Mouse (Mus musculus): ENCODE measurements around the gene Nt5c.
A peak's percentile ranks its signal among the peaks of the same experiment; 100 is the strongest.
"Not testable (repeated sequence)": the region's sequence is repeated elsewhere in the genome, so short reads cannot be mapped to it uniquely, and the experiment has no call there.

Nt5c gene

DNA sequence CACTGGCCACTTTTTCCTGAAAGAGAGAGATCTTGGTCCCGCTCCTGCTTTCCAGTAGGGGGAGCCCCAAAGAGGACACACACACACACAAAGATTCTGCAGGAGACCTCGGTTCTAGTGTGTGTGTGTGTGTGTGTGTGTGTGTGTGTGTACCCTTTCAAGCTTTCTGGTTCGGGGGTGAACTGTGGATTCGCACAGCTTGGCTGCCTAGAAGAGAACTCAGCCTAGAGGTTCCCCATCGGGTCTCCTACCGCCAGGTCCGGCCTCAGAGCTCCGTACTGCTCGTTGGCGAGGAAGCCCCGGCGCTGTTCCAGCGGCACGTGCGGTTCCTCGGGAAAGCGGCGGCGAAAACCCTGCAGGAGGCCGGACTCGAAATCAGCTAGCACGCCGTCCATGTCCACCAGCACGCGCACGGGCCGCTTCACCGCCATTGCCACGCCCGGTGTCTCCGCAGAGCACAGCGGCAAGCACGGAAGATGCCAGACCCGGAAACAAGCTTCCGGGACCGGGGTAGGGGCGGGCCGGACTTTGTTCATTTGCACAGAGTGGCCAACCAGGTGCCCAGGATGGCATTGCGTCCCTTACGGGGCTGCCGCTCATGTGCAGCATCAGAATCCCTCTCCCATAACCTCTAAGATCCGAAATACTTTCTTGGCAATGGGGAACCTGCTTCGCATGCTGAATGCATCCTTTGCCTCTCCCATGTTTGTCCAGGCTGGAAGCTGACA lies at the start of gene Nt5c:
TSS of gene Nt5c (minus strand) at position 507 of the 728 bp plus-strand sequence.
- peak; percentile 80 to 83 for DNase-seq

DNA sequence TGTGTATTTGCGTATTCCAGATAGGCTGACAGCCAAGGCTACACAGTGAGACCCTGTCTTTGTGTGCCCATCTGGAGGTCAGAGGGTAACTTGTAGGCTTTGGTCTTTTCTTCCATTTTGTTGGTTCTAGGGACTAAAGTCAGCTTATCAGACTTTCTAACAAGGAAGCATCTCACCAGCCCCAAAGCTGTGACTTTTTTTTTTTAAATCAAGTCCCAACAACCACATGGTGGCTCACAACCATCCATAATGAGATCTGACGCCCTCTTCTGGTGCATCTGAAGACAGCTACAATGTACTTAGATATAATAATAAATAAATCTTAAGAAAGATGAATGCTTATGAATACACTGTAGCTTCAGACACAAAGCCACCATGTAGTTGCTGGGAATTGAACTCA lies 46.4 kb upstream of the Nt5c start:
- DNase-seq = no peak

DNA sequence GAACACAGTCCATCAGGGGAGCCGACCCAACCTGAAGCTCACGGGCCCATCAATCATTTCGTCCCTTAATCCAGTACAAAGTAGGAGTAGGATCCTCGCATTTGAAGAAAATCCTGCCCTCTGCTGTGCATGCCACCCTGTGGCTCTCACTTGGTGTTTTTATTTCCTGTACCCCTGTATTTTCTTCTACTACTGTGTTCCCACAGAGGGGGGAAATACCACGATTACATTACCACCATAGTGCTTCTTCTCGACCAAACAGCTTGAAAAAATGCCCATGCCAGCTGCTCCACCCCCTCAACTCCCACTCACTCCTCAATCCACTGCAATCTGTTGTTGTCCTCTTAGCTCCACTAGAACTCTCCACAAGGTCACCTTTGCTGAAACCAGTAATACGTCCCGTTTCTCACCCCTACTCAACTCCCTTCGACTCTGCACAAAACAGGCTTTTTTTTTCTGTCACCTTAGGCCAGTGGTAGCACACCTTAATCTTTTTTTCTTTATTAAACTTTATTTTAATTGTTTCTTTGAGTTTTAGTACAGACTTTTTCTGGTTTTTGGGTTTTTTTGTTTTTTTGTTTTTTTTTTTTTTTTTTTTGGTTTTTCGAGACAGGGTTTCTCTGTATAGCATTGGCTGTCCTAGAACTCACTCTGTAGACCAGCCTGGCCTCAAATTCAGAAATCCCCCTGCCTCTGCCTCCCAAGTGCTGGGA lies 45.4 kb upstream of the Nt5c start:
- no peak for DNase-seq

DNA sequence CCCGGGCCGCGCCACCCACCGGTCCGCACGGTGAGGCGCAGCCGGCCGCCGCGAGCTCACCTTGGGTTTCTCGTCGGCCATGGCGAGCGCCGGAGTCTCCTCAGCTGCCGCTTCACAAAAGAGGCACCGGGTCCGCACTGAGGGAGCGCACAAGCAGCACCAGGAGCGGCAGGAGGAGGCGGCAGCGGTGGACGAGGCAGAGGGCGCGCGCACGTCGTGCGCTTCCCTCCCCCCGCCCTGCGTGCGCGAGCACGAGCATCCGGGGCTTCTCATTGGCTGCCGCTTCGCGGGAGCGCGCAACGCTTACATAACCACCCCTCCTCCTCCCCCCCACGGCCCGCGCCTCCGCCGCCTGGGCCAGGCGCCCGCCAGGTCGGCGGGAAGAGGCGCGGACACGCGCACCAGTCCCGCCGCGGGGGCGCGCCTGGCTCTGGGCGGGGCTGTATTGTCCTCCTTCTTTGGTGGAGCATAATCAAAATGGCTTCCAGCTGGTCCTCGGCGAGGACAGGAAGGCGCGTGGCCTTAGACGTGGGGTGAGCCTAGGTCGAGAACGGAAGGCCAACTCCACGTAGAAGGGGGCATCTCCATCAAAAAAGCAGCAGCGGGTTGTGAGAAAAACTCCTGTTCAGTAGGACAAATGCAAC lies 44.5 kb upstream of the Nt5c start, which contains the start of gene Sumo2:
TSS of gene Sumo2 (minus strand) at position 239 of the 644 bp plus-strand sequence.
- peak; percentile 99 for DNase-seq

DNA sequence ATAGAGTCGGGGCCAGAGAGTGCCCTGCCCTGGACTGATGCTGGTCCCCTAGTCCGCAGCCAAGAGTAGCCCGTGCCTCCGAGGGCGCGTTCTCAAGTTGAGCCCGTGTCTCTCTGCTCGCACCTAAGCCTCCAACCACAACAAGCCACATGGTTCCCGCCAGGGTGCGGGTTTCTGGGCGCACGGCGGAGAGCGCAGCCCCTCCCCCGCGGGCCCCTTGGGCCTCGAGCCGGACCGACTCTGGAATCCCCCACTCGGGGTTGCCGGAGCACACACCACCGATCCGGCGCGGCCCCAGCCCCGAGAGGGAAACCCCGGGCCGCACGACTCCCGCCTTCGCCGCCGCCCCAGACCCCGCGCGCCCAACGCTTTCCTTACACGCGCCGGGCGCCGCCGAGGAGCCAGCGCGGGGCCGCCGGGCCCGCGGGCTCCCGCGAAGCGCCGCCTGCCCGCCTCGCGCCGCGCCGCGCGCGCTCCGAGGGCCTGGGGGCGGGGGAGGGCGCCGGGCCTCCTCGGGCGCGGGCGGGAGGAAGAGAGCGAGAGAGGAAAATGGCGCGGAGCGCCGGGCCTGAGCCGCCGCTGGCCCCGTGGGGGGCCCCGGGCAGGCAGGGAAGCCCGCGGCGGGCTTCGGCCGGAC lies 43.9 kb upstream of the Nt5c start:
- peak; percentile 60 to 66 for DNase-seq

DNA sequence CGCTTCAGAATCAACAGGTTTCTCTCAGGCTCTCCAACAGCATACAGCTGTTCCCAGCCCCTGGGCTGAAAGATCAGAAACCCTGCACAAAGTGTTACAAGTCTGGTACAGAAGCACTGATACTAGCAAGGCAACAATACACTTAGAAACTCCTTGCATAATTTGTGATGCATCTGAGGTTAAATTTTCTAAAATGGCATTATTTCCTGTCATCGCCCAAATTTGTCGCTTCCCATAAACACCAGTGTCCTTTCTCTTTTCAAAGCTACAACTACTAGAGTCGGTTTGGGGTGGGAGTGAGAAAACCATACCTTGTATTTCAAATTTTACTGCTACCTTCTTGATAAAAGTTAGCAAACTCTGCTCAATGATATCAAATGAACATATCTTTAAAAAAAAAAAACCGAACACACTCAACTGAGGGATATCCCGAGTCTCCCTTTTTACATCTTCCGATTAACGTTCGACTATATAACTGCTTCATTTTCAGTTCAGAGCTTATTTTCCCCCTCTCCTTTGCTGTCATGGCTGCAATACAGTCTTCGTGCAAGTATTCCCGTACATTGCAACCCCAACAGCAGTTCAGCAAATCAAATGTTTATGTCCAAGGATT lies 43.2 kb upstream of the Nt5c start:
- no peak for DNase-seq

DNA sequence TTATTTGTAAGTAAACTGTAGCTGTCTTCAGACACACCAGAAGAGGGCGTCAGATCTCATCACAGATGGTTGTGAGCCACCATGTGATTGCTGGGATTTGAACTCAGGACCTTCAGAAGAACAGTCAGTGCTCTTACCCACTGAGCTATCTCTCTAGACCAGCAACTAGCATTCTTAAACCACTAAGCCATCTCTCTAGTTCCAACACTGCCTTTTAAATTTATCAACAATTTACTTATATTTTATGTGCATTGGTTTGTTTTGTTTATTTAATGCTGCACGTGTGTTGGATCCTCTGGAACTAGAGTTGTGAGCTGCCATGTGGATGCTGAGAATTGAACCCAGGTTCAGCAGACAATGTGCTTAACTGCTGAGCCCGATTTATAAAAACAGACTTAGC lies 34.8 kb upstream of the Nt5c start:
- DNase-seq = not testable (repeated sequence)

DNA sequence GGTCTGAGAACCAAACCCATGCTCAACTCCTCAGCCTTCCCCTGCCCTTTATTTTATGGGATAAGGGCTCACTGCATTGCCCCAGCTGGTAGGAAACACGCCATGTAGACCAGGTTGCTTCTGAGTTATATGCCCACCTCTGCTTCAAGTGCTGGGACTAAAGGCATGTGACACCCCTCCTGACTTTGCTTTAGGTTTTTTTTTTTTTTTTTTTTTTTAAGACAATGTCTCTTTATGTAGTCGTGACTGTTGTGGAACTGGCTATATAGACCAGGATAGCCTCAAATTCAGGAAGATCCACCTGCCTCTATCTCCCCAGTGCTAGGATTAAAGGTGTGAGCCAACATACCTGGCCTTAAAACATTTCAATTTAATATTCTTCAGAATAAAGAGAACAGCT lies 31.0 kb upstream of the Nt5c start:
- DNase-seq = no peak

DNA sequence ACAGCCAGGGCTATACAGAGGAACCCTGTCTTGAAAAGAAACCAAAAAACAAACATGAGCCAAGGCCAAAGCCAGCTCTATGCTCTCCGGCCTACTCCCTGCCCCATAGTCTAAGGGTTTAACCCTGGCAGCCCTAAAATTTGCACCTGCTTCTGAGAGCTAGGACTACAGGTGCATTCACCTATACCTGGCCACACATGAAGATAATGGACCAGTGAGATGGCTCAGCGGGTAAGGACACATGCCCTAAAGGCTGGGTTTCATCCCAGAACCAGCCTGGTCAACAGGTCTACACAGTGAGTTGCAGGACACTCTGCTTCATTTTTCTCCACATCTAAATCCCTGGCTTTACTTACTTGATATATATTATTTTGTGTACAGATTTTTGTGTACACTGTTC lies 30.6 kb upstream of the Nt5c start:
- no peak for DNase-seq

DNA sequence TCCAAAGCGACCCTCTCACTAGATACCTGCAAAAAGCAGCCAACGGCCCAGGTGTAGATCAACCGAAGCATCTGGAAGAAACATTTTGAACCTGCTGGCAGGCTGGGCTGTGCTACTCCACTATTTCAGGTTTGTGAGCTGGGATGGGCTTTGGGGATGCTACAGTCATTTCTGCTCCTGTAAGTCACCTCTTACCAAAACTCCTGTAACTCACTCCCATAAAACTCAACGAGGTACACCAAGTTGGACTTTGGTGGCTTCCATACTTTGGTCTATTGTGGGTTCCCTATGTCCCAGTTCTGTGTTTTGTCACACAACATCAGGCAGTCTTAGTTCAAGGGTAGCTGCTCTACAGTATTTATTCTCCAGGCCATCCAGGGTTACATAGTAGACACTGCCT lies 29.4 kb upstream of the Nt5c start:
- no peak for DNase-seq

DNA sequence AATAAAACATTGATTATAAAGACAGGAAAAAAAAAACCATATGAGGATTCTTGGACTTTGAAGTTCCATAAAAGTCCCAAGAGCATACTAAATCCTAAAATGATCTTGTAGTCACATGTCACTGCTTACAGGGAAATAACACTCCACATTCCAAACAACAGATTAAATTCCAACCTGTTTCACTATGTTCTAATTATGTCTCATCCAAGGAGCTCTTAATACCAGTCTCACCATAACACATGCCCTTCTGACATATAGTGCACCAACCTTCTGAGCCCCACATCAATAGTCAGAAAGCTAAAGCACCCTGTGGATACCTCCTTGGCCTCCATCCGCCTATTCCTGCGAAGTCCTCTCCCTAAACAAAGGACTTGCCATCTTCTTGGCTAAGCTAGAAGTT lies 28.6 kb upstream of the Nt5c start:
- DNase-seq = no peak

DNA sequence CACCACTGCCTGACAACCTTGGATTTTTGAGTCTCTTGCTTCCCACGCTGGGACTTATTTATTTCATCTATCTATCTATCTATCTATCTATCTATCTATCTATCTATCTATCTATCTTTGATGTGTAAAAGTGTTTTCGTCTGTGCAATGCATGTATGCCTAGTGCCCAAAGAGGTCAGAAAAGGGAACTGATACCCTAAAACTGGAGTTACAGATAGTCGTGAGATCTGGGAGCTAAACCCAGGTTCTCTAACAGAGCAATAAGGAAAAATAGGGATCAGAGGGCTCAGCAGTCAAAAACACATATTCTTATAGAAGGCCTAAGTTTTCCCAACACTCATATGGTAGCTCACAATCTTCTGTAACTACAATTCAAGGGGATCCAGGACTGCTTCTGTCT lies 27.9 kb upstream of the Nt5c start:
- DNase-seq = no peak

DNA sequence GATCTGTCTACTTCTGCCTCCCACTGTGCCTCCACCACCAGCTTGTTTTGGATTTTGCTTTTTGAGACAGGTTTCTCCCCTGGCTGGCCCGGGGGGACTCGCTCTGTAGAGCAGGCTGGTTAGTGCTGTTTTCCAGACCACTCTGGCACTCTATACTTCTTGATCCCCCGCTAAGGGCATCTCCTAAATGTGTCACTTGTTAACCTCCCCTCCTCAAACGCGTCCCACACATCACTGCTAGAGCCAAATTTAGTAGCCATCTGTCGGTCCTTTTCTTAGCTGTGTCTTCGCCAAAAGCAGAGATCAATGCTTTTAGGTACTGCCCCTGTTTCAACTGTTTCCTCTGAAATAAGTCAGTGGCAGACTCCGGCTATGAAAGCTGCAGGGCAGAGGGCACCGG lies 27.0 kb upstream of the Nt5c start:
- no peak for DNase-seq

DNA sequence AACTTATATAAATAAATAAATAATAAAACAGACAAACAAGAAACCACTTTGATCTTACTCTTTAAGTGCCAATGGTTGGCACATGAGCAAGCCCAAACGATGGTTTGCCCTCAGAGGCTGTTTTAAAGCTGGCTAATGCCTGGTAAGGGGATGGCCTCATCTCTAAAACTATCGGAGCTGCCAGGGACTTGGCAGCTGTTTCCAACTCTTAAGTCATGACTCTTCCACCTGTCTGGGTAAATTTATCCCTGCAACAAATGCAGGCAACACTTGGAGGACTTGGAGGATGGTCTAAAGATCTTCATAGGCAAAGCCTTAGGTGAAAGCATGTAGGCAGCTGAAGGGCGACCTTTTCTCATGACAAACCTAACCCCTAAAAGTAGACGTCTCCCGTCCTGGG lies 25.3 kb upstream of the Nt5c start:
- no peak for DNase-seq

DNA sequence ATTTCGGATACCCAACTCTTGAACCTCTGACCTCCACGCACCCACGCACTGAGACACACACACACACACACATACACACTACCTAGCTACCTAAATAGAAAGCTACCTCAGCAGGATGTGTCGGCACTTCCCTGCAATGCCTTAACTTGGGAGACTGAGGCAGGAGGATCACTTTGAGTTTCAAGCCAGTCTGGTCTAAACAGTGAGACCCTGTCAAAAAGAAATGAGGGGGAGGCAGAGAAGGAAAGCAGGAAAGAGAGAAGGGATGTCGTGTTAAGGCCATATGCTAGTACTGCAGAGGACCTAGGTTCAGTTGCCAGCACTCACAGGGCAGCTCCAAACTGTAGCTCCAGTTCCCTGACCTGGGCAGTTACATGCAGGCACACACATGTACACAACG lies 23.4 kb upstream of the Nt5c start:
- DNase-seq = no peak

DNA sequence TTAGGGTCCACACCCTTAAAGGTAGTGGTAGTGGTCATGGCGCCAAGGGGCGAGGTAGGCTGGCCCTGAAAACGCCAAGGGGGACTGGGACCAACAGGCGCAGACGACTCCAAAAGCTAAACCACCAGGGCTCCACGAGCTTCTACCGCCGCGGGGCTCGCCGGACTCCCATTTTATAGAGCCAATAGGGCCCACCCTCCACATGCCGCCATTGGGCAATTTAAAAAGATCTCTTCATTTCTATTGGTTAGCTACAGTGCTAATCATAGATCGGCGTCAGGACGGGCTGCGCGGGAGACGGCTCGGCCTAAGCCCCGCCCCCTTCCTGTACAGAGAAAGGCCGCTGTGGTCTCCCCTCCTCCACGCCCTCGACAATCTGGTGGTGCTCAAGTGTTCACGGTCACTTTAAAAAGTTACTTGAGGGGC lies 22.6 kb upstream of the Nt5c start, which contains the start of gene Jpt1:
TSS of gene Jpt1 (minus strand) at position 150 of the 426 bp plus-strand sequence.
- DNase-seq = peak; percentile 91 to 95

DNA sequence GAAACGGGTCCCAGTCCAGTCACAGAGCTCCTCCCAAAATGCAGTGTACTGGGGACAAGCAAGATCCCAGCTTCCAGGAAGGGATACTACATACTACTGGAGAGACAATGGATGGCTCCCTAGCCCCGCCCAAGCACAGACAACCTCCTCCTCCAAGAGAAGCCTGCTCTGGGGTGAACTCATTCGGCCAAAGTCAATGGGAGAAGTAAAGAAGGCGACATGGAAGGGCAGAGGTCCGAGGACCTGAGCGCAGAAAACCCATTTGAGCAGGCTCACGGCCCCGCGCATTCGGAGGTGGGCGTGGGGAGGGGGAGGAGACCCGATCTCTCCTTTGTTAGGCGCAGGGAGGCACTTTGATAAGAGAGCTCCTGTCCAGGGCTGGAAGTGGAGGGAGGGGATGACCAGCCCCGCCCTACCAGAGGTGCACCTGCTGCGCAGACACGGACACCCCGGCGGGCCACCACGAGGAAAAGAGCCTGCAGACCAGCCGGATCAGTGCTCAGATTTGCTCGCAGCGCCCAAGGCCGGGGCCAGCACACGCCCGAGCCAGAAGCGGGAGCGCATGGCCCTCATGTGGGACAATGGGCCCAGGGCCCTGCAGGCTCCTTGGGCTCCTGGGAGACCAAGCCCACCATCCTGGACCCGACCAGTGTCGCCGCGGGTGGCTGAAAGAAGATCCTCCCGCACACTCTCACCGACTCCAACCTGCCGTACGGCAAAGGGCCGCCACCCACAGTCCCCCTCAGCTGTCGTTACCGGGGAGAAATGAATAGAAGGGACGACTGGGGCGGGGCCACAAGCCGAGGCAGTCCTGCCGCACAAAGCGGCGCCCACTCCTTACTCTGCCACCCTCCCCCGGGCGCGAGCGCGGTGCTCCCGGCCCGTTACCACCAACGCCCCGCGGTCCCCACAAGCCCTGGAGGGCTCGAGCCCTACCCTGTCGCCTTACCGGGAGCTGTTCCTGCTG lies 21.9 kb upstream of the Nt5c start:
- DNase-seq = peak; percentile 27 to 53

DNA sequence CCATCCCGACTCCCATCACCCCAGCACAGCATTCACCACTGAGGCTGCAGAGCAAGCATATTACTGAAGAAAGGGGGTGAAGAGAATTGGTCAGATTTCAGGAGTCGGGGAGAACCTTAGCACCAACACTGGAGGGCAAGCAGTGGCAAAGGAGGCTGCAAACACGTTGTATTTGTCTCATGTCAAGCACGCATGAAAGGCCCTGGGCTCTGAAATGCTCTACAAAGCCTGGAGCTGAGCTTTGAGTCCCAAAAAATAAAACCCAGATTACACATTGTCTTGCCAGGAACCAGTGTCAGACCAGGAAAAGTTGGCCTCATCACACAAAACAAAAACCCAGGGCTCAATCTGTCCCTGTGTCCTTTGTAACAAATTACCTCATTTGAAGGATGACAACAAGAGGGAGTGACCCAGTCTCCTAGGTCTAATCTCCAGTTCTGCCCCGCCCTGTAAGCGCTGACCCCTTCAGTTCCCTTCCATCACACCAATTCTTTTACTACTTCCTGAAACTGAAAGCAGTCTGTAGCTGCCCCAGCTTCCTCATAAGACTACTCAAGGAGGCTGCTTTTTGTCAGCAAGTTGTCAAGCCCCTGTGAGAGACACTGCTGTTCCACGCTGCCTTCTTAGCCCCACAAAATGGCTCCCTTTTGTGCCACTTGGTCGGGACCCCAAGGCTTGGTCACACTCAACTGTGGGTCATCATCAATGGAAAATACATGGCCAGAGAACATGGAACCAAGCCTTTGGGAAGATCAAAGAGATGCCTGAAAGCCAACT lies 20.9 kb upstream of the Nt5c start:
- peak; percentile 25 to 41 for DNase-seq

DNA sequence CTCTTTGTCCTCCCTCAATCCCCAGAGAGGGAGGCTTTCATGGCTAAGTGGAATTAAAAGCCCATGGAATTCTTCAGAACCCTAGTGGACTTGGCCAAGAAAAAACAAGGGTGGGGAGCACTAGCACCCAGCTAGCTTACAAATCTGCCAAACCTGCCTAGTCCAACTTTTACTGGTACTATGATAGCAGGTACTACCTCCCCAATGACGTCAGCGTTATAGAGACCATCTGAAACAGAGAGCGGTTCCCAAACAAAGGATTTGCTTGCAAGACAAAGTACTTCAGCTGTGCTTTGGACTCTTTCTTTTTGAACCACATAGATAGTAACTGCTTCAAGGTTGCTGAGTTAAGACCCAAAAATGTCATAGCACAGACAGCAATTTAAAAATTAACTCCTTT lies 20.3 kb upstream of the Nt5c start:
- DNase-seq = no peak

DNA sequence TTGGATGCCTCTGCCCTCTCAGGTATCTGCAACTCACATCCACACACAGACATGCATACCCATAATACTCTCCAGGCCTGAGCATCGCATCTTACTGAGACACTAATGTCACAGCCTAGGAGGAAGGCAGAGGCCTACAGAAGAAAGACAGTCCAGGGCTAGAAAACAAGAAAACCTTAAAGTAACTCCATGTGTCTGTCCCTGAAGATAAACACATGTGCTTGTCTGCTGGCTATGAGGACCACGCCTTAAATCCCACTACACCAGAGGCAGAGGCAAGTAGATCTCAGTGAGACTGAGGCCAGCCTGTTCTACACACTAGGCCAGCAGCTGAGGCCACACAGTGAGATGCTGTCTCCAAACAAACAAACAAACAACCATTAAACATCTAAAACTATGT lies 19.5 kb upstream of the Nt5c start:
- no peak for DNase-seq

DNA sequence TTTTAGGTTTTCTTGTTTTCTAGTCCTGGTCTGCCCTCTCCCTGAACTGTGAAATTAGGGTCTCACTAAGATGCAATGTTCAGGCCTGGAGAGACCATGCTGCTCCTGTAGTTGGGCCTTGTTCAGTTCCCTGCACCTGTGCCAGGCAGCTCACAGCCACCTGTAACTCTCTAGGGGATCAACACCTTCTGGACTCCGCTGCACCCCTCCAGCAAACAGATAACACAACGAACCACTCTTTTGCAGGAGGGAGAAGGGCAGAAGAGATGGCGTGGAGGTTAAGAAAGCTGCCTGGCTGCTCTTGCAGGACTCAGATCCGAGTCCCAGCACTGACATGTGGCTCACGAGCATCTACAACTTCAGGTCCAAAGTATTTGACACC lies 18.8 kb upstream of the Nt5c start:
- no peak for DNase-seq
